Mouse (Mus musculus) hindbrain, embryonic 13.5 days (tissue): ENCODE data around the gene Hspa2. TPM values are rescaled to one million over a fixed set of nuclear protein-coding genes. Genes with fewer than 3 reads are reported as not detected.

Source experiments
- ATAC-seq: fragments of 200-750 bp; cut with Nextera tagmentation; 2 replicates; pipeline ENCODE4 v1.8.0; 2017; ENCODE audit warnings: moderate TSS enrichment; ENCODE audit not compliant: low FRiP score
- H3K27ac ChIP-seq: fragments of 300-500 bp; sonication (generic); 2 replicates; pipeline ENCODE4 v1.5.1; 2015; ENCODE audit warnings: inconsistent platforms, mild to moderate bottlenecking, moderate library complexity
- H3K27me3 ChIP-seq: fragments of 300-500 bp; sonication (generic); 2 replicates; pipeline ENCODE4 v1.6.1; 2015; ENCODE audit warnings: mild to moderate bottlenecking, inconsistent platforms
- H3K36me3 ChIP-seq: fragments of 300-500 bp; sonication (generic); 2 replicates; pipeline ENCODE4 v1.6.1; 2015; ENCODE audit warnings: mild to moderate bottlenecking, inconsistent platforms
- H3K4me1 ChIP-seq: fragments of 300-500 bp; sonication (generic); replicated peaks from 2 replicates; pipeline ENCODE4 v1.6.1; 2015; ENCODE audit warnings: inconsistent platforms
- H3K4me2 ChIP-seq: fragments of 300-500 bp; sonication (generic); 2 replicates; pipeline ENCODE4 v1.6.1; 2015; ENCODE audit warnings: inconsistent platforms, mild to moderate bottlenecking, moderate library complexity
- H3K4me3 ChIP-seq: fragments of 300-500 bp; sonication (generic); 2 replicates; pipeline ENCODE4 v1.5.1; 2015; ENCODE audit warnings: mild to moderate bottlenecking, inconsistent platforms
- H3K9ac ChIP-seq: fragments of 300-500 bp; sonication (generic); 2 replicates; pipeline ENCODE4 v1.6.1; 2015; ENCODE audit warnings: mild to moderate bottlenecking, inconsistent platforms
- H3K9me3 ChIP-seq: fragments of 300-500 bp; sonication (generic); 2 replicates; pipeline ENCODE4 v1.6.1; 2016; ENCODE audit warnings: inconsistent platforms
- WGBS: fragments of 180-500 bp; shearing (Covaris S2); methylation state at CpG from one replicate; pipeline ENCODE4 v1.1.7; 2015; 5-methylcytosine and 5-hydroxymethylcytosine counted together
- polyA plus RNA-seq: library from polyadenylated mRNA; unstranded; fragments of >200 nt; fragmentation: Nextera tagmentation; extraction: Ambion mirVana; gene quantifications from 2 replicates; pipeline ENCODE4 v1.2.1, GENCODE M21; 2015

Hspa2 gene
- polyA plus RNA-seq, 1 experiment from 2014 or later = 8.3 TPM

DNA sequence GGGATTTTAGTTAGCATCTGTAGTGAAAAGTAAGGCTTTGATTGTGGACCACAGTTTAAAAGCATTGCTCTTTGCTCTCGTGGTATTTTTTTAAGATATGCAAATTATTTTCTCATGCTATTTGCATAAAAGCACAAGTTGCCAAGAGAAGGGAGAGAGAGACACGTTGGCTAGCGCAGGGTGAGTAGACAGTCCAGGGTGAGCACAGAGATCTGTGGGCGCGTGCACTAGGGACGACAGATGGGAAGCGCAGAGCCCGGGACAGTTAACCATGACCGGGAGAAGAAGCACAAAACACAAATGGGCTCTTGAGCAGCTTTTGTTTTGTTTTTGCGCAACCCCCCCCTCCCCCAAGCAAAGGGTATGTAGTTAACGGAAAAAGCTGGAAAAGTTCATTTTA, 15.2 kb upstream of the Hspa2 start:
- no peak overlapping the region for H3K9ac ChIP-seq
- no peak for ATAC-seq
- no peaks in the 10 kb centered on the region for H3K4me1 ChIP-seq
- H3K4me2 ChIP-seq = no peak overlapping the region
- H3K27ac ChIP-seq = no peak overlapping the region
- 61% methylated on average over 11 of the region's 11 CpGs for WGBS
- H3K36me3 ChIP-seq = peaks cover 21% of the 10 kb centered on the region
- no peaks in the 10 kb centered on the region for H3K9me3 ChIP-seq
- no peaks in the 10 kb centered on the region for H3K27me3 ChIP-seq
- no peak overlapping the region for H3K4me3 ChIP-seq

GRCm38 (mm10) chr12:76391595-76392271, 12.2 kb upstream of the Hspa2 start:
- Histone ChIP-seq H3K9me3 (no peaks in the 10 kb centered on the region), H3K27me3 (no peaks in the 10 kb centered on the region), H3K4me1 (no peaks in the 10 kb centered on the region), H3K36me3 (peaks cover 5% of the 10 kb centered on the region), H3K27ac (no peak overlapping the region), H3K4me3 (no peak overlapping the region), H3K9ac (no peak overlapping the region), H3K4me2 (no peak overlapping the region)
- no peak for ATAC-seq
- WGBS = 76% methylated on average over 3 of the region's 3 CpGs

DNA sequence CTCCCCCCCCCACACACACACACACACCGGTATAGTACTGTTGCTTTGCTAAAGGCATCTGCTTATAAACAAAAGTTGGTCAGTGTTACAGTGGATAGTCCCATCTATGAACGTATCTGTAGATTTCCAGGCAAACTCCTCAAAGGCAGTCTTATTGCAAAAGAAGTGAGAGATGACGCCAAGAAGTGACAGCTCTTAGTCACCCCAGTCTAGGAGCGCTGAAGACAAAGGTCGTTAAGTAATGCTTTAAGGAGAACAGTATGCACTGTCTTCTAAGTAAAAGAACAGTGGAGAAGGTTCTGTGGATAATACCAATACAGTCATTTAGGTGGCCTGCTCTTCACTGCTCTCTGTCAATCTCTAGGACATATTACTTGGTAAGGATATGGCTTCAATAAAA, 11.0 kb upstream of the Hspa2 start:
- Histone ChIP-seq H3K27ac (no peak overlapping the region), H3K27me3 (no peaks in the 10 kb centered on the region), H3K4me3 (no peak overlapping the region), H3K9ac (no peak overlapping the region), H3K4me1 (no peaks in the 10 kb centered on the region), H3K36me3 (no peaks in the 10 kb centered on the region), H3K9me3 (no peaks in the 10 kb centered on the region), H3K4me2 (no peak overlapping the region)
- ATAC-seq = no peak
- WGBS = 83% methylated on average over 5 of the region's 5 CpGs

DNA sequence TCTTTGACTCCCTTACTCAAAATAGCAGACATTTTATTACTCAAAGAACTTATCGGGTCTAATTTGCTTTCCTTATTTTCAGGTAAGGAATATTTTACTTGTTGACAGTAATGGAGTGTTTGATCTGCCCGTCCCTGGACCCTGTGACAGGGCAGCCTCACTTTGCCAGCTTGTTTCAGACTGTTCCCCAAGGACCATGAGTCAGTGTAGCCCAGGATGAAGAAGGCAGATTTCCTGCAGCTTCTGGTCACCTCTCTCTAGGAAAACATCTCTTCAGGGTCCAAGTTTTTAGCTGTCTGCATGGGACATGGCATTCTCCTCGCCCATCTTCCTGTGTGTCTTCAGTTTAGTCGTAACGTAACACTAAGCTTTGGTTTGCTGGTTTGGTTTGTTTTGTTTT, 6.7 kb upstream of the Hspa2 start:
- Histone ChIP-seq H3K4me1 (no peaks in the 10 kb centered on the region), H3K4me3 (no peak overlapping the region), H3K4me2 (no peak overlapping the region), H3K27me3 (peaks cover 9% of the 10 kb centered on the region), H3K9ac (no peak overlapping the region), H3K9me3 (no peaks in the 10 kb centered on the region), H3K27ac (no peak overlapping the region), H3K36me3 (no peaks in the 10 kb centered on the region)
- WGBS = 92% methylated on average over 5 of the region's 5 CpGs
- ATAC-seq = no peak

GRCm38 (mm10) chr12:76401674-76402073, 2.3 kb upstream of the Hspa2 start:
- Histone ChIP-seq H3K4me1 (peaks cover 26% of the 10 kb centered on the region), H3K36me3 (no peaks in the 10 kb centered on the region), H3K9me3 (no peaks in the 10 kb centered on the region), H3K9ac (no peak overlapping the region), H3K27ac (no peak overlapping the region), H3K4me2 (no peak overlapping the region), H3K27me3 (peaks cover 40% of the 10 kb centered on the region), H3K4me3 (no peak overlapping the region)
- 55% methylated on average over 3 of the region's 3 CpGs for WGBS
- ATAC-seq = no peak

DNA sequence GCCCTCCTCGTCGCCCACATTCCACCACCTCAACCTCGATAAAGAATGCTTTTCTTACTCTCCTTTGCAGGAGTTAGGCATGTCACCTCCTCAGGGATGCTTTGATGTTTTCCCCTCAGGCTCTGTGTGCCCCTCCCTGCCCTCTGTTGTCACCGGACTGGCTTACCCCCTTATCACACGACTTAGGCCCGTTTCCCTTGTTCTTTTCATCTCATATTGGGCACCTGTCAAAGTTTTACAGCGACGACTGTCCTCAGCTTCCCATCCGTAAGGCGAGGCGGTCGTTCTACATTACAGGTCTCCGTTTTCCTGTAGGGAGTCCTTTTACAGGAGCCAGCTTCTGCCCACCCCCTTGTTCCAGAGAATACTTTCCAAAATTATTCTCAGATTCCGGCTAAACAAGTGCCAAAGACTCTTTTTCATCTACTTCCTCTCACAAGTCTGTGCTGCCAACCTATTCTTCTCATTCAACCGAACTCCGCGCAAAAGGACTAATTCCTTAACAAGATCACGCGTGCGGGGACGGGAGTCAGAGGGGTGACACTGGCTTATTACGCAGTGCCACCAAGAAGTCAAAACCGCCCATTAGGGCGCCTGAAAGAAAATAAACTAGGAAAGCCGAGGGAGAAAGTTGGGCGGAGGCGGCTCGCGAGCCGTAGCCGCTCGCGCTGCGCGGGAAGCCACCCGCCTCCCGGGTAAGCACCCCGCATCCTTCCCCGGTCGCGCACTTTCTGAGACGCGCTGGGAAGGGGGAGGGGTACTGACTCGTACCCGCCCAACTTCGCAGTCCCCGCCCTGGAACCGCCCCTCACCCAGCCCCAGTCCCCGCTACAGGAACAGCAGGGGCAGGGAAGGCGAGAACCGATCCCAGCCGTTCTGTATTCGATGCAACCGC, 738 bp upstream of the Hspa2 start:
- H3K4me2 ChIP-seq = peak overlapping the region; percentile 79
- peak overlapping the region; percentile 72 for H3K9ac ChIP-seq
- WGBS = under 1% methylated on average over 47 of the region's 54 CpGs
- peaks cover 26% of the 10 kb centered on the region for H3K4me1 ChIP-seq
- H3K4me3 ChIP-seq = peak overlapping the region; percentile 68
- no peaks in the 10 kb centered on the region for H3K9me3 ChIP-seq
- peak; percentile 92 for ATAC-seq
- H3K36me3 ChIP-seq = no peaks in the 10 kb centered on the region
- peak overlapping the region; percentile 89 for H3K27ac ChIP-seq
- H3K27me3 ChIP-seq = peaks cover 53% of the 10 kb centered on the region

- peaks cover 26% of the 10 kb centered on the region for H3K4me1 ChIP-seq
- no peak overlapping the region for H3K27ac ChIP-seq
- H3K9ac ChIP-seq = no peak overlapping the region
- H3K9me3 ChIP-seq = no peaks in the 10 kb centered on the region
- no peak for ATAC-seq
- no peaks in the 10 kb centered on the region for H3K36me3 ChIP-seq
- H3K27me3 ChIP-seq = peaks cover 60% of the 10 kb centered on the region
- WGBS = 7% methylated on average over 20 of the region's 20 CpGs
- peak overlapping the region; percentile 79 for H3K4me2 ChIP-seq
- H3K4me3 ChIP-seq = peak overlapping the region; percentile 68
Measured at GRCm38 (mm10) chr12:76404836-76405182, 833 bp downstream of the Hspa2 start.

DNA sequence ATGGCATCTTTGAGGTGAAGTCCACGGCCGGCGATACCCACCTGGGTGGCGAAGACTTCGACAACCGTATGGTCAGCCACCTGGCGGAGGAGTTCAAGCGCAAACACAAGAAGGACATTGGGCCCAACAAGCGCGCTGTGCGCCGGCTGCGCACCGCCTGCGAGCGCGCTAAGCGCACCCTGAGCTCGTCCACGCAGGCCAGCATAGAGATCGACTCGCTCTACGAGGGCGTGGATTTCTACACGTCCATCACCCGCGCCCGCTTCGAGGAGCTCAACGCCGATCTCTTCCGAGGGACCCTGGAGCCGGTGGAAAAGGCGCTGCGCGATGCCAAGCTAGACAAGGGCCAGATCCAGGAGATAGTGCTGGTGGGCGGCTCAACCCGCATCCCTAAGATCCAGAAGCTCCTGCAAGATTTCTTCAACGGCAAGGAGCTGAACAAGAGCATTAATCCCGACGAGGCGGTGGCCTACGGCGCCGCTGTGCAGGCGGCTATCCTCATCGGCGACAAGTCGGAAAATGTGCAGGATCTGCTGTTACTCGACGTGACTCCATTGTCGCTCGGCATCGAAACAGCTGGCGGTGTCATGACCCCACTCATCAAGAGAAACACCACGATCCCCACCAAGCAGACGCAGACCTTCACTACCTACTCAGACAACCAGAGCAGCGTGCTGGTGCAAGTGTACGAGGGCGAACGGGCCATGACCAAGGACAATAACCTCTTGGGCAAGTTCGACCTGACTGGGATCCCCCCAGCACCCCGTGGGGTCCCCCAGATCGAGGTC, 1.4 kb downstream of the Hspa2 start:
- Histone ChIP-seq H3K4me1 (peaks cover 26% of the 10 kb centered on the region), H3K4me2 (peak overlapping the region; percentile 79), H3K4me3 (peak overlapping the region; percentile 68), H3K27me3 (peaks cover 60% of the 10 kb centered on the region), H3K9me3 (no peaks in the 10 kb centered on the region), H3K36me3 (no peaks in the 10 kb centered on the region), H3K27ac (no peak overlapping the region), H3K9ac (no peak overlapping the region)
- ATAC-seq = no peak
- 2% methylated on average over 64 of the region's 64 CpGs for WGBS

DNA sequence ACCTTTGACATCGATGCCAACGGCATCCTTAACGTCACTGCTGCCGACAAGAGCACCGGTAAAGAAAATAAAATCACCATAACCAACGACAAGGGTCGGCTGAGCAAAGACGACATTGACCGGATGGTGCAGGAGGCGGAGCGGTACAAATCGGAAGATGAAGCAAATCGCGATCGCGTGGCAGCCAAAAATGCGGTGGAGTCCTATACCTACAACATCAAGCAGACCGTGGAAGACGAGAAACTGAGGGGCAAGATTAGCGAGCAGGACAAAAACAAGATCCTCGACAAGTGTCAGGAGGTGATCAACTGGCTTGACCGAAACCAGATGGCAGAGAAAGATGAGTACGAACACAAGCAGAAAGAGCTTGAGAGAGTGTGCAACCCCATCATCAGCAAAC, 2.0 kb downstream of the Hspa2 start:
- Histone ChIP-seq H3K27me3 (peaks cover 60% of the 10 kb centered on the region), H3K4me1 (peaks cover 26% of the 10 kb centered on the region), H3K27ac (no peak overlapping the region), H3K9ac (no peak overlapping the region), H3K9me3 (no peaks in the 10 kb centered on the region), H3K4me2 (peak overlapping the region; percentile 79), H3K4me3 (peak overlapping the region; percentile 68), H3K36me3 (no peaks in the 10 kb centered on the region)
- no peak for ATAC-seq
- WGBS = 3% methylated on average over 23 of the region's 23 CpGs

DNA sequence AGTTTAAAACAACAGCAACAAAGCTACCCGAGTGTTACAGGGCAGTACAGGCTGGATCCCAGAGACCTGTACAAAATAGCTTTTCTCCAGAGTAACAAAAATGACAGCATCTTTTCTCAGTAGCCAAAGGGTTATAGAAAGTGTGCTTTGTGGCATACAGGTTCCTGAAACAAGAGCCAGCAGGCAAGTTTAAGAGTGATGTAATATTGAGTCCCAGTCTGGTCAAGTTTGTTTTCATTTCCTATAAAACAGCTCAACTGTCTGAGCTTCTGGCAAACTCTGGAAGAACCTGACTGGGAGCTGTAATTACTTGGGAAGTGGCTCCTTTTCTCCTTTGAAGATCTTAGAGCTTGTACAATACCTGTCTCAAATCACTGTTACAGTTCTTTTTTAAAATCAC, 3.2 kb downstream of the Hspa2 start:
- no peak overlapping the region for H3K27ac ChIP-seq
- no peak for ATAC-seq
- no peaks in the 10 kb centered on the region for H3K9me3 ChIP-seq
- 37% methylated on average over 1 of the region's 1 CpGs for WGBS
- peaks cover 26% of the 10 kb centered on the region for H3K4me1 ChIP-seq
- H3K4me3 ChIP-seq = no peak overlapping the region
- H3K36me3 ChIP-seq = no peaks in the 10 kb centered on the region
- no peak overlapping the region for H3K4me2 ChIP-seq
- H3K27me3 ChIP-seq = peaks cover 53% of the 10 kb centered on the region
- no peak overlapping the region for H3K9ac ChIP-seq

DNA sequence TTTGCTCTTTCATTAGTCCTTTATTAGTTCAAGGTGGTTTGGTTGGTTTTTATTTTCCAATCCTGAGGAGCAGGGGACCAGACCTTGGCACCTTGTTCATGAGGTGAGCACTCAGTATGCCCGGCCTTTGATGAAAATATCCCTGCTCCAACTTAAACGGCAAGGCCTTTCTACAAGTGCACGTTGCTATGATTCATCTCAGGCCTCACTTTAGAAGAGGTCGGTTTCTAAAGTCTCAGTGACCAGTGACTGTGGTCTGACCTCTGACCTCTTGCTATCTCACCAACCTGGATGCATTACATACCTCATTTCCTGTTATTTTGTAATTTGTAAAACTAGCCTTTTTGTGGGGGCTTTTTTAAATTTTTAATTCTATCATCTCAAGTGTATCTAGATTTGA, 5.2 kb downstream of the Hspa2 start:
- H3K4me2 ChIP-seq = no peak overlapping the region
- H3K27ac ChIP-seq = no peak overlapping the region
- peaks cover 19% of the 10 kb centered on the region for H3K4me1 ChIP-seq
- no peak overlapping the region for H3K4me3 ChIP-seq
- H3K9me3 ChIP-seq = no peaks in the 10 kb centered on the region
- peaks cover 44% of the 10 kb centered on the region for H3K27me3 ChIP-seq
- H3K9ac ChIP-seq = no peak overlapping the region
- whole genome bisulfite sequencing = 72% methylated on average over 4 of the region's 4 CpGs
- H3K36me3 ChIP-seq = no peaks in the 10 kb centered on the region
- no peak for ATAC-seq

GRCm38 (mm10) chr12:76415383-76416010, 11.5 kb downstream of the Hspa2 start:
- H3K27me3 ChIP-seq = peaks cover 31% of the 10 kb centered on the region
- H3K4me1 ChIP-seq = peaks cover 7% of the 10 kb centered on the region
- H3K4me2 ChIP-seq = no peak overlapping the region
- H3K9ac ChIP-seq = no peak overlapping the region
- no peak overlapping the region for H3K4me3 ChIP-seq
- H3K27ac ChIP-seq = no peak overlapping the region
- WGBS = 90% methylated on average over 12 of the region's 12 CpGs
- ATAC-seq = no peak
- no peaks in the 10 kb centered on the region for H3K9me3 ChIP-seq
- no peaks in the 10 kb centered on the region for H3K36me3 ChIP-seq
